Mouse (Mus musculus): Measurements from ENCODE around the gene Tcf15. TPM values are rescaled to one million over a fixed set of nuclear protein-coding genes. Genes with fewer than 3 reads are reported as not detected.
A peak's percentile ranks its signal among the peaks of the same experiment; 100 is the strongest.

Gene Tcf15
- total RNA-seq, 2 experiments from 2014 or later: 2.9 to 4.3 TPM

DNA sequence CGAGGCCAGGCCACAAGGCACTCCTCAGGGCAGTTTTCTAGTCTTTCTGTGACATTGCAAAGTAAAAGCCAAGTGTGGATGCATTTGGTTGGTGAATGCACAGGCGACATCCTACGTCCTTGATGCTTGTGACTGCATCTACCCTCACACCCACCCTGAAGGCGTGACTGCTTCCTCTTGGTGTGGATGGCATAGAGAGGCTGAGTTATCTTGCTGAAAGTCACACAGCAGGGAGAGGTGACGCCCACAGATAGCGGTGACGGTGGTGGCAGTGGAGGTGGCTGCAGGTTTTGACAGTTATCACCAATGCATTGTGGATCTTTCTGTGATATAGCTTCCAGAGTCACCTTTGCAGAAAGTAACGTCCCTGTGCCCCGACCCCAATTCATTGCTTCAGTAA lies 20.5 kb upstream of the Tcf15 start:
- no peak for DNase-seq

DNA sequence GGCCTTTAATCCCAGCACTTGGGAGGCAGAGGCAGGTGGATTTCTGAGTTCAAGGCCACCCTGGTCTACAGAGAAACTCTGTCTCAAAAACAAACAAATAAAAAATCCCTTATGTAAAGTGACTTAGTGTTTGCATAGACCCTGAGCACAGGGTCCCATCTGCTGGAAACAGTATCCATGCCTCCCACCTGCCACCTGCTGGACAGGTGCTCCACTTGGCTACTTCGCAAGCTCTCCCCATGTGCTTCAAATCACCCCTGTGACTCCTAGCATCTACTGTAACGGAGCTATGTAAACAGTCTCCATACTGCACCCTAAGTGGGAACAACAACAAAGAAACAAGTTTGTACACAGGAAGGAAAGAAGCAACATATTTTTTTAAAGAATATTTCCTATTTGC lies 14.8 kb upstream of the Tcf15 start:
- no peak for DNase-seq

DNA sequence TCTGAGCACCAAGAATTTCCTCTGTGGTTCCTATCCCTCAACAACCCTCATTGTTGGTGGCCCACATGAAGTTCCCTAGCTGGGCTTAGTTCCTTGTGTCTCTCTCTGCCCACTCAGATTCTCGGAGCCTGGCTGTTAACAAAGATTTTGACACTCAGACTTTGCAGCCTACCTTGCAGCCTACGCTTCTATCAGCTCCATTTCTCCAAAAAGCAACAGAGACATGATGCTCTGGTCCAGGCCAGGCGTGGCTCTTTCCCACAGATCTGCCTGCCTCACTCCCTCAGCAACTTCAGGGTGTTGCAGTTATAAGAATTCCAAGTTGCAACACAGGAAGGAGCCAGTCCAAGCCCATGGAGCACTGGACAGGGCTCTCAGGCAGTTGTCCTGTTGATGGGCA lies 13.6 kb upstream of the Tcf15 start:
- DNase-seq: no peak

DNA sequence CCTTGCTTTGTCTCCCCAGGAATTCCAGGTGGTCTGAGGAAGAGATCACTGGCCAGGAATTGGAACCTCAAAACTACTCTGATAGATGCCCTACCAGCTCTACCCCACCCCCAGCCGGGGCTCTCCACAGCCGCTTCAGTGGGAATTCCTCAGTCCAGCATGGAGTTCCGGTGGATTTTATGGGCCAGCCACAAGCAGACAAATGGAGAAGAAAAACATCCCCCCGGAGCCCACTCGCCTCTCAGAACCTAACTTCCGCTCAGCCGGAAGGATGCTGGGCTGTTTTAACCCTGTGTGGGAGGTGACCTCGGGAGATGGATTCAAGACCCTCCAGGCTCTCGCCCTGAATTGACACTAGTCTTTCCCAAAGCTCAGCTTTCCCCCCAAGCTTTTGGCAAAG lies 11.3 kb upstream of the Tcf15 start:
- no peak for DNase-seq

DNA sequence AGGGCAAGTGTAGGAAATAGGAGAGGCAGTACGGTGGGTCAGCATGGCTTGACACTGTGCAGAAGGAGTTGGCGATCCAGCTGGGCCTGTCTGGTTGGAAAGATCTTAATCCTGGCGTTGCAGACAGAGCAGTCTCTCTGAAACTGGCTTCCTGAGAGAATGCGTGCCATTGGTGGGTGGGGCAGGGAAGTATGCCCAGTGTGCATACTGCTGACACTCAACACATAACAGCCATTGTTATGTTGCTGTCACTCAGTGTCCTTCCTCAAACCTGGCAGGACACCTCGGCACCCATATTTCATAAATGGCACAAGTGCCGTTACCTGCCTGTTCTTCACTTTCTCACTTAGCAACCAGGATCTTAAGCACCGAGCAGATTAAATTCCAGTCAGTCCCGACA lies 10.7 kb upstream of the Tcf15 start:
- DNase-seq: no peak

DNA sequence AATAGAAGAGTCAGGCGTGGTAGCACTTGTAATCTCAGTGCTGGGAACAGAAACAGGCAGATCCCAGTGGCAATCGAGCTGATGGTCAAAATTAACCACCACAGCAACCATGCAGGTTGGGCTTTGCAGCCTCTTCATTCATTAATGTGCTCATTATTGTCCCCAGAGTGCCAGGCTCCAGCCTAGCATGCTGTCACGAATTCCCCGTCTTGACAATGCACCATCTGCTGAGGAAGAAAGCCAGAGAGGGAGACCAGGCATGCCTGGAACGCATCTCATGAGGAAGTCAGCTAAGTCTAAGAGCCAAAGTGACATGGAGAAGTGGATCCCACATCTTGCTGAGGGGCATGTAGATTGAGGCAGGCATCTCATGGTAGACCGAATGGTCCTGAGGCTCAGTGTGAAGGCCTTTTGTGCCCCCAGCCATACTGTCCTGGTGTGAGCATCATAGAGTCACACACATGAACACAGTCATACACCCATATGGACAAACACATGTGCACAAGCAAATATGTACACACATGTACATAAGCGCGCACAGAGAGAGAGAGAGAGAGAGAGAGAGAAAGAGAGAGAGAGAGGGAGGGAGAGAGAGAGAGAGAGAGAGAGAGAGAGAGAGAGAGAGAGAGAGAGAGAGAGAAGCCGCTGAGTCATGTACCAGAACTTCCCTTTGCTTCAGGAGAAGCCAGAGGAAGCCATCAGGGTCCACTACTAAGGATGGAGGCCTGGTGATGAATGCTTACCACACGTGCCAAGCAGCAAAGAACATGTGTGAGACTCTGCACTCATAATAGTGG lies 4.0 kb upstream of the Tcf15 start:
- DNase-seq: peak; percentile 39 to 48

DNA sequence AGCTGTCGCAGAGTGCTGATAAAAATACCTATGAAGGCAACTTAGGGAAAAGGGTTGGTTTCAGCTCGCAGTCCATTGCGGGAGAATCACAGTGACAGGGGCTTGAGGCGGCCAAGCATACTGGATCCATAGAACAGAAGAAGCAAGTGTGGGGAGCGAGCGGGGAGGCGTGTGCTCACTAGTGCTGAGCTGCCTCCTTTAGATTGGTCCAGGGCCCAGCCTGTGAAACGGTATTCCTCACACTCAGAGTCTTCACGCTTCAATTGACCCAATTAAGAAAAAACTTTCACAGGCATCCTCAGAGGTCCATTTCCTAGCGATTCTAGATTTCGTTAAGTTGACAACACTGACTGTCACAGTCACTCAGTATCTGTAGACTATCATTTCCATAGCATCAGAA lies 2.4 kb upstream of the Tcf15 start:
- DNase-seq: no peak

DNA sequence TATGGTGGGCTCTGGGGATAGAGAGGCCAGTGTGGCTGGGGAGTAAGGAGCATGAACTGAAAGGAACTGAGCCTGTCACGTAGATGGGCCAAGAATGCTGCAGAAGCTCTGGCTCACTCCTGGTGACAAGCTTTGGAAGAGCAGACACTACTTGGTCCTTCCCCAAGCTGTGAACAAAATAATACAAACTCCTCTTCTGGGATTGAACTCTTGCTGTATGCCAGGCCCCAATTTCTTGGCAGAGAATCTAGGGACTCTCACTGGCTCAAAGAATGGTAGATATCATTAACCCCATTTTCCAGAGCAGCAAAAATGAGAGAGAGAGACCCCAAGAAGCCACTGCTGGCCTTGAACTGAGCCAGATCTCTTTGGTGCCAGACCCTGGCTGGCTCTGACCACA lies 1.9 kb upstream of the Tcf15 start:
- DNase-seq: no peak

DNA sequence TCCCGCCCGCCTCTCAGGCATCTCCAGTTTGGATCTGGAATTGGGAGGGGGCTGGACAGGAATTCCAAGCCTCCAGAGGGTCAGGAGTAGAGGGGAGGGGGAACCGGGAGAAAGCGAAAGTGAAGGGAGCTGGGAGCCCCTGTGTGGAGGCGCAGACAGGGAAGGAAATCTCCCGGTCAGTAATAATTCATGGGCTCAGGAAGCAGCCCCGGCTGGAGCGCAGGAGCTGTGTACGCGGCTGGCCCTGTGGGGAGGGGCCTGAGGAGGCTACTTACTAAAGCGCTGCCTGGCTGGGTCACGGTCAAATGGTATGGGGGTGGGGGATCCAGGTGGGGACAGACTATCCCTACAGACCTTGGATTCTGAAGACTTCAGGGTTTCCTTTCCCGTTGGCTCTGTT lies 1.3 kb upstream of the Tcf15 start:
- DNase-seq: no peak

DNA sequence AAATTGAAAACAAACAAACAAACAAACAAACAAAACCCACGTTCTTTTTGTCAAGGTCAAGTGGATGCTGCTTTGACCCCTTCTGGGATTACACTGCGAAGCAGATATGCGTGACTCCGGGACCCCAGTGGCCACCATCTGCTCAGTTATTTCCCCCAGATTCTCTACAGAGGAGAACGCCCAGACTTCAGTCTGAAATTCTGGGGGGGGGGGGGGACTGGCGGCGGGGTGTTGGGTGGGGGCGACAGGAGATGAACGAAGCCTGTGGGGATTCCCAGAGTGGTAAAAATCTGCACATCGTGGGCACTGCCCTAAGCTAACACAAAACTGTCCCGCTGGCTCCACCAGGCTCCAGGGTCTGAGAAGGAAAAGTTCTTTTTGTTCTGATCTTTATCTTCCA lies 790 bp upstream of the Tcf15 start:
- no peak for DNase-seq

DNA sequence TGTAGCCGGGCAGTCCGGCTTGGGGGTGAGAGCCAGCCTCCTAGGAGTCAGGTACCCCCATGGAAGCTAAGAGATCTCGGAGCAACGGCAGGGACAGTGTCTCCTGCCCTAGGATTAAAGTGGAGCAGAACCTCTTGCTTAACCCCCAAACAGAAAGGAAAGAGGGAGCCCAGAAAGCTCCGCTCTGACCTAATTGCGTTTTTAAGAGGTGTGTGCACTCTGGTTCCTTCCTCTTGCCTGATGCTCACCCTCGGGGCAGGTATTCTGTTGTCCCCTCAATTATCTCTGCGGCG lies 743 bp downstream of the Tcf15 start:
- DNase-seq: no peak

DNA sequence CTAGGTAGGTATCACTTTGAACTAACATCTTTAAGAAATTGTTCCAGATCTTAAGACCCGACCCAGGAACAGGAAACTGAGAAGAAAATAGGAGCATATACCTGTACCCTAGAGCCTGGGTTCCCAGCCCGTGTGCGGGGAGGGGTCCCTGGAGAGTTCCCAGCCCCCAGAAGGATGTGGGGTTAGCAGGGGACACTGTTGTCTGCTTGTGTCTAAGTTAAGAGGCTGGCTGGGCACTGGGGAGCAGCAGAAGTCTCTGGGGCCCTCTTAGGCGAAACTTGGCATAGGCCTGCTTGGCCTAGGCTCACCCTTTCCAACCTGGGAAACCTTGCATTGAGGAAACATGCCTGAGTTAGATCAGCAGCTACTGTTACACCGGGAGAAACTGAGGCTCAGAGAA lies 1.1 kb downstream of the Tcf15 start:
- DNase-seq: no peak

DNA sequence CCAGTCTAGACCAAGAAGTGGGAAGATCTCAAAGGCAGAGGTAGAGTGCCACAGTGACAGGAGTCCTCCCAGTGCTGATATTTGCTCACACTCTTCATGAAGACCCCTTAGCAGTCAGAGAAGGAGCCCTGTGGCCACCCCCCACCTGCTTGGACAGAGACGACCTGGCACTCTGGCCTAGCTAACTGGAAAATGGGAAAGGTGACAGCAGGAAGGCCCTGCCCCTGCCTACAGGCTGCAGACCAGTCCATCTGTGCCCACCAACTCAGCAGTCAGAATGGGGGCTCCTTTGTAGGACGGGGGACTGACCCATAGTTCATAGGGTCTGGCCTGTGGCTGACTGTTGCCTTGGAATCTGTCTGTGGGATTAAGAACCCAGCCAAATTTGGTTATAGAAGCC lies 2.4 kb downstream of the Tcf15 start:
- no peak for DNase-seq

DNA sequence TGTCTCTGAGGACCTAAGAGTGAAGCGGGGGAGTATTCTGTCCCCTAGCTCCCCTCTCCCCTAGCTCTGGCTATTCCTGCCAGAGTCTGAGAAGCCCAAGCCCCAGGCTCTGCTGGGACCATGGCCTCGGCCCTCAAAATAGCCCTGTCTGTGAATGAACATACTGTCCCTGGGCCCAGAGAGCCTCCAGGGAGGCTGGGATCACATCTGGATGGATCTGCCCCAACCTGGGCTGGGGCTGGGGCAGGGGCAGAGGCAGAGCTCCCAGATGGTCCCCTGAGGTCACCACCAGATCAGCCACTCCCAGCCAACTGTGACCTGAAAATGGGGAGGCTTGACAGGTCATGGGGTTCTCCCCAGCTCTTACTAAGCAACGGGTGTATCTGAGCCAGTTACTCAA lies 3.7 kb downstream of the Tcf15 start:
- DNase-seq: no peak

DNA sequence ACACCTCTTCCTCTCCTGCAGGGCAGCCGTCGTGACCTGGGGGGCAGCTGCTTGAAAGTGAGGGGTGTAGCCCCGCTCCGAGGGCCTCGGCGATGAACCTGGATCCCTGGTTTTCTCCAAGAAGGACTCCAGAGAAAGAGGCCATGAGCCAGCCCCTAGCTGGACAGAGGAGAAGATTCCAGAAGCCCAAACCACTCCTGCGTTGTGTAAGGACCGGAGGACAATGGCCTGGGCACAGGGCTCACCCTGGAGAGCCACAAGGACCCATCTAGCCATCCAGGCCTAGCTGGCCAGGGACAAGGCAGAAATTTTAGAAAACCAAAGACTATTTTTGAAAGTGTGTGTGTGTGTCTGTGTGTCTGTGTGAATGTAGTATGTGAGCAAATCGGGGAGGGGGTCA lies 5.3 kb downstream of the Tcf15 start:
- DNase-seq: no peak

DNA sequence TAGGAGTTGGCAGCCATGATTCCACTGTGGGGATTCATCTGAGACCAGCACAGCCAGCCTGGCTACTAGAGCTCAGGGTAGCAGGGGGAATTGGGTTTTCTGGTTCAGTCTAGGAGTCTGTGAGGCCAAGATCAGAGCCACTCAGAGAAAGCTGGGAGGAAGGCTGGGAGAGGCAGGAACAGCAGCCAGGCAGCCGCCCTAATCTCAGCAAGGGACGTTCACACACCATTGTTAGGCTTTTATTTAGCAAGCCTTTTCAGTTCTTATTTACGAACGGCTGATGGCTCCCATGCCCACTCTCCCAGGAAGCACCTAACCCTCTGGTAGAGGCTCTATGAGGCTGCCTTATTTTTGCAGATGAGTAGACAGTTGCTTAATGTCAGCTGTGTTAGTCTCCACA lies 6.5 kb downstream of the Tcf15 start:
- no peak for DNase-seq

DNA sequence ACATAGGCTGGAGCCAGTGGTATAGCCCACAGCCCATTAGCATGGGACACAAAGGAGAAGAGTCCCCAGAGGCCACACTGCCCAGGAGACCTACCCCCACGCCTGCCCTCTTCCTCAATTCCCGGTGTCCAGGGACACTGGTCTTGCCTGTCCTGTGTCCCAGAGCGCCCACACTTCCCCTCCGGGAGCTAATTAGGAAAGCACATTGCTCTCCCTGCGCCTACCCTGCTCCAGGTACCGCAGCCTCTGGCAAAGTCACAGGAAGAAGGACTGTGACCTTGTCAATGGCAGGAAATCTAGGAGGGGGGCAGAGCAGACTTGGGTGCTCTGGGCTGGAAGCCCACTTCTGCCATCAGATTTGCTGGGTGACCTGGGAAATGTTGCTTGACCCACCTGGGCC lies 7.0 kb downstream of the Tcf15 start:
- no peak for DNase-seq

DNA sequence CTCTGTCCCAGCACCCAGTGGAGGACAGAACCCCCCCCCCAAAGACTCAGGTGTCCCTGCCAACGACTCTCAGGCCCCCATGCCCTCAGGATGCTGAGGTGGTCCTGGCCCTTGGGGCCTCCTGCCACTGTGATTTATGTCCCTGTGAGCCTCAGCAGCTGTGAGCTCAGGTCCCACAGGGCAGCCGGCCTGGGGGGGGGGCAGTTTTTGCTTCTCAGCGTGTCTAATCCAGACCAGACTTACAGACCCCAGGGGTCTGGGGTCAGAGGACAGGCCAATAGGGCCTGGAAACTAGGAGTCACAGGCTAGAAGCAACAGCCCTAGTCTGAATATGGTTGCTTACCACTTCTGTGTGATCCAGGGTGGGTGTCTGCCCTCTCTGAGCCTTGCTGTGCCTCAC lies 10.0 kb downstream of the Tcf15 start:
- DNase-seq: no peak

DNA sequence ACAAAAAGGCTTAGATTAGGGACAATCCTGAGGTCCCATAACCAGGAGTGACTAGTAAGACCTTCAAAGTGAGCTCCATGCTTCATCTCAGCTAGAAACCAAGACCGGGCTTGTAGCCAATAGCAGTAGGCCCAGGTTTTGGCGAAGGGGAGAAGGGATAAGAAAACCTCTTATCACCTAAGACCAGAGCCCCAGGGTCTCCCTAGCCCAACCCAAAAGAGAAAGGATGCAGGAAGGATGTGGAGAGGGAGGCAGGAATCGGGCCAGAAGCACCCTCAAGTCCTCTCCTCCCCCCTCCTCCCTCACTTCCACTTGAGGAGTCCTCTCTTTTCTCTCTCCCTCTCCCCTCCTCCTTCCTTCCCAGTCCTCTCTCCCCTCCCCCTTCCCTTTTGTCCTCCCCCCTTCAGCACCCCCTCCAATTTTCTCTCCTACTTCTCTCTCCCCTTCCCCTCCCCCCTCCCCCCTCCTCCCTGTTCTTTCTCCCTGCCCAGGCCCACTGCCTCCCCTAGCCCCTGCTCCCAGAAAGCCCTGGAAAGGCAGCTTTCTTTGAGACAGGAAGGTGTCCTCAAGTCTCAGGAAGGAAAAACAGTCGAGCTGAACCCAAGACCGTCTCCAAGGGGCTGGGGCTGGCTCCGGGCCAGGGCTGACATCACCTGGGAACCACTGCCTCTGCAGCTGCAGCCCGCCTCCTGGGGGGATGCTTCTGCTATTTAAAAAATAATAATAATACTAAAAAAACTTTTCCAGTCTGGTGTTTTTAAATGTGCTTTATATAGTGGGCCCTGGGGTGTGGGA lies 12.2 kb downstream of the Tcf15 start:
- no peak for DNase-seq

DNA sequence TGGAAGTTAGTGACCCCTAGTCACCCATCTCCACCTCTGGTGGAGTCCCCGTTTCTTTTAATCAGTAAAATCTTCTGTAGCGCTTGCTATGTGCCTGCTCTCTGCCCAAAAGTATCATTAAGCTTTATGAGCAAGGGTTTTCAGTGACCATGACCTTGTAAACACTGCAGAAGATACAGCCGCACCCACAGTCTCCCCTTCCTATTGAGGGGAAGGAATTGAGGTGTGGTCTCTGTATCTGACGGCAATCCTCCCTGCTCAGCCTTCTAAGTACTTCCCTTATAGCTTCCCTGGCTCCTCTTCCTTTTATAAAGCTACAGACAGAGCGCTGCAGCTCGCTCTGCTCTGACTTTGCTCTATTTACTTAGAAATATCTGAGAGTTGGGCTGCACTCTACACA lies 13.1 kb downstream of the Tcf15 start:
- no peak for DNase-seq

DNA sequence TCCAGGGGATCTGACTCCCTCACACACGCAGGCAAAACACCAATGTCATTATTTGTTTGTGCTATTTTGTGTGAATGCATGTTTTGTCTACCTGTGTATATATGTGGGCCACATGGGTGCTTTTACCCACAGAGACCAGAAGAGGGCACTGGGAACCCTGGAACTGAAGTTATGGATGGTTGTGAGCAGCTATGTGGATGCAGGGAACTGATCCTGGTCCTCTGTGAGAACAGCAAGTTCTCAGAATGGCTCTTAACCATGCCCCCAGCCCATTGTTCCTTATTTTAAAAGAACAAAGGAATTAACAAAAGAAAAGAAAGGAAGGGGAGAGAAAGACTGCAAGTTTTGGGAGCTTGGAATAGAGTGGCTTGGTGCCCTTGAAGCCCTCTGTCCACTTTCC lies 16.1 kb downstream of the Tcf15 start:
- no peak for DNase-seq

DNA sequence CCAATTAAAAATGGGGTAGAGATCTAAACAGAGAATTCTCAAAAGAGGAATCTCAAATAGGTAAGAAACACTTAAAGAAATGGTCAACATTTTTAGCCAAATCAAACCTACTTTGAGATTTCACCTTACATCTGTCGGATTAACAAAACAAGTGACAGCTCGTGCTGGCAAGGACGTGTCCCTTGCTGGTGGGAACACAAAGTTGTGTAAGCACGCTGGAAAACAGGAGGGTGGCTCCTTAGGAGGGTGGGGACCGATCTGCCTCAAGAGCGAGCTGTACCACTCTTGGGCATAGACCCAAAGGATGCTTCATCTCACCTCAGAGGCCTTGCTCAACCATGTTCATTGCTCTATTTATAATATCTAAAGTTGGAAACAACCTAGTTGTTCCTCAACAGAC lies 22.9 kb downstream of the Tcf15 start:
- DNase-seq: no peak

DNA sequence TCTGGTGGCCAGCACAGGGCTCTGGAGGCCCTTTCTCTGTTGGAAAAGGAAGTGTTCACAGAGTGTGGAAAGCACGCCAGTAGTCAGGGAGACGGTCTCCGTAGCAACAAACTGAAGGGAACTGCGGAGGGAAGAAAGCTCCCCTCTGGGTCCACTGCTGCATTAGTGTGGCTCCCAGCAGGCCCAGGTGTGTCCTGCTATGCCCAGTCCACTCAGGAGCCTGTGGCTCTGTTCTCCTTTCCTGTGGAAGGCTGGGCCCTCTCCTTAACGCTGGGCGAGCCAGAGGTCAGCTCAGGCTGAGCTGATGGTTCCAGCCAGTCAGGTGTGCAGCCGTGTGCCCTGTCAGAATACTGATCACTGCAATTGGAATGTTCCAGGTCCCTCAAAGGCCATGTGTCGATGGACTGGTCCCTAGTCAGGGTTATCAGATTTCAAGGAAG lies 24.5 kb downstream of the Tcf15 start:
- DNase-seq: peak; percentile 68 to 73

DNA sequence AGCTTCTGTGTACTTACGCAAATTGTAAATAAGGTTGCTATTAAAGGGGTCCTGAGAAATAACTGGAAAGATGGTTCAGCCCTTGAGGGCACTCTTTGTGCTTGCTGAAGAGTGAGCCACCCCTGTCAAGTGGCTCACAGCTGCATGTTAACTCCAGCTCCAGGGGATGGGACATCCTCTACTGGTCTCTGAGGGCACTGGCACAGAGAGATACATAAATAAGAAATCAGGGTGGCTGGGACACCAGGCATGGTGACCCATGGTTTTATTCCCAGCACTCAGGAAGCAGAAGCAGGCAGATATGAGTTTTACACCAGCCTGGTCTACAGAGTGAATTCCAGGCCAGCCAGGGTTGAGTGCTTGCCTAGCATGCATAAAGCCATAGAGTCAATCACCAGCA lies 26.0 kb downstream of the Tcf15 start:
- no peak for DNase-seq

DNA sequence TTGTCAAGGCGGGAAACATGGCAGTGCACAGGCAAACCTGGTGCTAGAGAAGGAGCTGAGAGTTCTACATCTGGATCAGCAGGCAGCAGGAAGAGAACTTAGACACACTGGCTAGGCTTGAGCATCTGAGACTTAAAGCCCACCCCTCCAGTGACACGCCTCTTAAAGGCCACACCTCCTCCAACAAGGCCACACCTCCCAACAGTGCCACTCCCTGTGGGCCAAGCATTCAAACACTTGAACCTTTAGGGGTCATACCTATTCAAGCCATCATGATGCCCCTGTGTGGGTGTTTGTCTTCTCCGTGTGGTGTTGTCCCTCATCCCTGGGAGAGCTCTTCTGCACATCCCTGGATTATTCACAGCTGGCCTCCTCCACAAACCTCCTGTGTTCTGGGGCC lies 31.5 kb downstream of the Tcf15 start:
- no peak for DNase-seq
